Mouse (Mus musculus): ENCODE measurements at regions not wholly inside any gene's neighbourhood (a gene's known extent, or its start where the extent isn't known, plus 50 kb on each side); places are given as distances from the start of the nearest gene placed in this dataset.
A peak's percentile ranks its signal among the peaks of the same experiment; 100 is the strongest.

DNA sequence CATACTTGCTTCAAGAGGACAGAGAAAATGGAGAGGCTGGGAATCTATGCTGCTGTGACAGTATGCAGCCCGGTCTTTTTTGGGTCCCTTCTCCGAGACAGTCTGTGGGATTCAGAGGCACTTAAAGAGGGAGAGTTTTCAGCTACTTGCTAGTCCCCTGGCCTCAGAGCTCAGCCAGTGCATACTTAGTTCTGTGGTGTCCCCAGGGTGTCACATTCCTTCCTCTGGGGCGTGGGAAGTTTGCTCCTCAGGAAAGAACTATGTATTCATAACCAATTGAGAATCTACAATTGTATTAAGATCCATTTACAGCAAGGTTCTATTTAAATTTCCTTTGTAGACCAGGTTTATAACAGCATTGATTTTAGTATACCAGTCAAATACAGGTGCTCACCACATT is 1328.1 kb upstream of the Zeb2 start:
- H3K9ac ChIP-seq (ENCODE audit: low read depth, low read length): no peak overlapping the region
- H3K36me3 ChIP-seq (ENCODE audit: control insufficient read depth, insufficient read depth, low read length): no peaks in the 10 kb centered on the region
- 61% methylated on average over 3 of the region's 3 CpGs for WGBS
- no peaks in the 10 kb centered on the region for H3K9me3 ChIP-seq (replicated peaks; ENCODE audit: control insufficient read depth, low read length, poor library complexity, severe bottlenecking)
- ATAC-seq: no peak
- peaks cover 7% of the 10 kb centered on the region; the same call in 1 of the 2 replicates for H3K4me1 ChIP-seq (ENCODE audit: control insufficient read depth, insufficient read depth, low read length)
- H3K4me2 ChIP-seq (ENCODE audit: low read length): no peak overlapping the region
- H3K27me3 ChIP-seq (ENCODE audit: control insufficient read depth, insufficient read depth, low read depth, low read length): peaks cover 2% of the 10 kb centered on the region; the same call in 1 of the 2 replicates
- H3K27ac ChIP-seq (ENCODE audit: low read length): no peak overlapping the region
- no peak overlapping the region for H3K4me3 ChIP-seq (ENCODE audit: low read depth, low read length)

GRCm38 (mm10) chr2:46443686-46444180 is 1326.5 kb upstream of the Zeb2 start:
- Histone ChIP-seq H3K4me2 (ENCODE audit: low read length) (peak overlapping the region; percentile 34), H3K4me3 (ENCODE audit: low read depth, low read length) (no peak overlapping the region)

GRCm38 (mm10) chr2:46443061-46443685 is 1326.0 kb upstream of the Zeb2 start:
- Histone ChIP-seq H3K9me3 (replicated peaks; ENCODE audit: control insufficient read depth, low read length, poor library complexity, severe bottlenecking) (no peaks in the 10 kb centered on the region), H3K4me3 (ENCODE audit: low read depth, low read length) (no peak overlapping the region)

More at GRCm38 (mm10) chr2:46443686-46444180, 1326.5 kb upstream of the Zeb2 start:
- no peak overlapping the region for H3K27ac ChIP-seq (ENCODE audit: low read length)
- H3K9ac ChIP-seq (ENCODE audit: low read depth, low read length): 0 out of 2 replicates have a peak overlapping the region, but pooled peaks have one; percentile 38
- WGBS: 23% methylated on average over 5 of the region's 5 CpGs
- no peaks in the 10 kb centered on the region for H3K36me3 ChIP-seq (ENCODE audit: control insufficient read depth, insufficient read depth, low read length)
- peak; percentile 67 for ATAC-seq
- H3K4me1 ChIP-seq (ENCODE audit: control insufficient read depth, insufficient read depth, low read length): peaks cover 7% of the 10 kb centered on the region; the same call in 1 of the 2 replicates
- H3K27me3 ChIP-seq (ENCODE audit: control insufficient read depth, insufficient read depth, low read depth, low read length): peaks cover 2% of the 10 kb centered on the region; the same call in 1 of the 2 replicates
- H3K9me3 ChIP-seq (replicated peaks; ENCODE audit: control insufficient read depth, low read length, poor library complexity, severe bottlenecking): no peaks in the 10 kb centered on the region

GRCm38 (mm10) chr2:46442576-46442975 is 1325.4 kb upstream of the Zeb2 start:
- WGBS: 83% methylated on average over 6 of the region's 6 CpGs
- no peak overlapping the region for H3K4me3 ChIP-seq (ENCODE audit: low read depth, low read length)
- H3K27ac ChIP-seq (ENCODE audit: low read length): no peak overlapping the region
- H3K4me1 ChIP-seq (ENCODE audit: control insufficient read depth, insufficient read depth, low read length): peaks cover 7% of the 10 kb centered on the region; the same call in 1 of the 2 replicates
- H3K9ac ChIP-seq (ENCODE audit: low read depth, low read length): no peak overlapping the region
- no peak overlapping the region for H3K4me2 ChIP-seq (ENCODE audit: low read length)
- ATAC-seq: no peak
- H3K9me3 ChIP-seq (replicated peaks; ENCODE audit: control insufficient read depth, low read length, poor library complexity, severe bottlenecking): no peaks in the 10 kb centered on the region
- peaks cover 2% of the 10 kb centered on the region; the same call in 1 of the 2 replicates for H3K27me3 ChIP-seq (ENCODE audit: control insufficient read depth, insufficient read depth, low read depth, low read length)
- H3K36me3 ChIP-seq (ENCODE audit: control insufficient read depth, insufficient read depth, low read length): no peaks in the 10 kb centered on the region

More at GRCm38 (mm10) chr2:46443061-46443685, 1326.0 kb upstream of the Zeb2 start:
- no peaks in the 10 kb centered on the region for H3K36me3 ChIP-seq (ENCODE audit: control insufficient read depth, insufficient read depth, low read length)
- H3K4me1 ChIP-seq (ENCODE audit: control insufficient read depth, insufficient read depth, low read length): peaks cover 7% of the 10 kb centered on the region; the same call in 1 of the 2 replicates
- peak; percentile 68; the same call in 1 of the 2 replicates for ATAC-seq
- peaks cover 2% of the 10 kb centered on the region; the same call in 1 of the 2 replicates for H3K27me3 ChIP-seq (ENCODE audit: control insufficient read depth, insufficient read depth, low read depth, low read length)
- peak overlapping the region; percentile 34 for H3K4me2 ChIP-seq (ENCODE audit: low read length)
- H3K9ac ChIP-seq (ENCODE audit: low read depth, low read length): no peak overlapping the region
- 63% methylated on average over 6 of the region's 6 CpGs for WGBS
- no peak overlapping the region for H3K27ac ChIP-seq (ENCODE audit: low read length)

GRCm38 (mm10) chr2:46441927-46442326 is 1324.7 kb upstream of the Zeb2 start:
- Histone ChIP-seq H3K9me3 (replicated peaks; ENCODE audit: control insufficient read depth, low read length, poor library complexity, severe bottlenecking) (no peaks in the 10 kb centered on the region), H3K4me3 (ENCODE audit: low read depth, low read length) (no peak overlapping the region), H3K4me1 (ENCODE audit: control insufficient read depth, insufficient read depth, low read length) (peaks cover 7% of the 10 kb centered on the region; the same call in 1 of the 2 replicates), H3K27ac (ENCODE audit: low read length) (no peak overlapping the region), H3K9ac (ENCODE audit: low read depth, low read length) (no peak overlapping the region), H3K36me3 (ENCODE audit: control insufficient read depth, insufficient read depth, low read length) (no peaks in the 10 kb centered on the region), H3K27me3 (ENCODE audit: control insufficient read depth, insufficient read depth, low read depth, low read length) (peaks cover 2% of the 10 kb centered on the region; the same call in 1 of the 2 replicates), H3K4me2 (ENCODE audit: low read length) (no peak overlapping the region)
- 92% methylated on average over 8 of the region's 8 CpGs for WGBS
- ATAC-seq: no peak

DNA sequence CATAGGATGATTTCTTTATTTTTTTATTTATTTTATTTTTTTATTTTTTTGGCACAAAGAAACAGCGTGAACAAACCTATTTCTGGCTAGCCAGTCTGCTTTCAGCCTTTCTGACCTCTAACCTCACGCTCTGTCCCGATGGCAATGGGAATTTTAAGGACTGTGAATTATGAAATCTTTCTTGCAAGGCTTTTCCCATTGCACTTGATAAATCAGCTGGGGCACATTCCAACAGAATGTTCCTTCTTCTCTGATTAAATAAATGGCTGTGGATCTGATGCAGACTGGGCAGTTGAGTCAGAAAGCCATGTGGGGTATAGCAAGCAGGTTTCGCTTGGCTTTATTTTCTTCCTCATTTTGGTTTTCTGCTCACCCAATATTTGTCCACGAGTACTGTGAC is 1324.2 kb upstream of the Zeb2 start:
- no peak for ATAC-seq
- 90% methylated on average over 5 of the region's 5 CpGs for WGBS
- peaks cover 2% of the 10 kb centered on the region; the same call in 1 of the 2 replicates for H3K27me3 ChIP-seq (ENCODE audit: control insufficient read depth, insufficient read depth, low read depth, low read length)
- H3K4me2 ChIP-seq (ENCODE audit: low read length): no peak overlapping the region
- H3K9me3 ChIP-seq (replicated peaks; ENCODE audit: control insufficient read depth, low read length, poor library complexity, severe bottlenecking): no peaks in the 10 kb centered on the region
- no peaks in the 10 kb centered on the region for H3K36me3 ChIP-seq (ENCODE audit: control insufficient read depth, insufficient read depth, low read length)
- H3K9ac ChIP-seq (ENCODE audit: low read depth, low read length): no peak overlapping the region
- no peak overlapping the region for H3K27ac ChIP-seq (ENCODE audit: low read length)
- H3K4me3 ChIP-seq (ENCODE audit: low read depth, low read length): no peak overlapping the region
- H3K4me1 ChIP-seq (ENCODE audit: control insufficient read depth, insufficient read depth, low read length): peaks cover 7% of the 10 kb centered on the region; the same call in 1 of the 2 replicates

- H3K27me3 ChIP-seq (ENCODE audit: control insufficient read depth, insufficient read depth, low read depth, low read length): peaks cover 2% of the 10 kb centered on the region; the same call in 1 of the 2 replicates
- H3K4me1 ChIP-seq (ENCODE audit: control insufficient read depth, insufficient read depth, low read length): peaks cover 7% of the 10 kb centered on the region; the same call in 1 of the 2 replicates
- no peak overlapping the region for H3K4me2 ChIP-seq (ENCODE audit: low read length)
- H3K9ac ChIP-seq (ENCODE audit: low read depth, low read length): no peak overlapping the region
- H3K36me3 ChIP-seq (ENCODE audit: control insufficient read depth, insufficient read depth, low read length): no peaks in the 10 kb centered on the region
- H3K4me3 ChIP-seq (ENCODE audit: low read depth, low read length): no peak overlapping the region
- no peaks in the 10 kb centered on the region for H3K9me3 ChIP-seq (replicated peaks; ENCODE audit: control insufficient read depth, low read length, poor library complexity, severe bottlenecking)
- WGBS: 82% methylated on average over 2 of the region's 2 CpGs
- ATAC-seq: no peak
- H3K27ac ChIP-seq (ENCODE audit: low read length): no peak overlapping the region
Observed at GRCm38 (mm10) chr2:46440038-46440437, 1322.8 kb upstream of the Zeb2 start.

- H3K27me3 ChIP-seq (ENCODE audit: control insufficient read depth, insufficient read depth, low read depth, low read length): no peaks in the 10 kb centered on the region
- no peak overlapping the region for H3K4me2 ChIP-seq (ENCODE audit: low read length)
- H3K4me1 ChIP-seq (ENCODE audit: control insufficient read depth, insufficient read depth, low read length): no peaks in the 10 kb centered on the region
- 94% methylated on average over 1 of the region's 1 CpGs for WGBS
- no peak for ATAC-seq
- no peak overlapping the region for H3K4me3 ChIP-seq (ENCODE audit: low read depth, low read length)
- no peaks in the 10 kb centered on the region for H3K9me3 ChIP-seq (replicated peaks; ENCODE audit: control insufficient read depth, low read length, poor library complexity, severe bottlenecking)
- no peak overlapping the region for H3K27ac ChIP-seq (ENCODE audit: low read length)
- H3K36me3 ChIP-seq (ENCODE audit: control insufficient read depth, insufficient read depth, low read length): no peaks in the 10 kb centered on the region
- no peak overlapping the region for H3K9ac ChIP-seq (ENCODE audit: low read depth, low read length)
Observed at GRCm38 (mm10) chr2:46418281-46418680, 1301.1 kb upstream of the Zeb2 start.

Data from midbrain, embryonic 16.5 days (tissue).